Mouse (Mus musculus): ENCODE measurements around the gene Heatr5a. TPM values are rescaled to one million over a fixed set of nuclear protein-coding genes. Genes with fewer than 3 reads are reported as not detected.

The Heatr5a gene
- polyA plus RNA-seq, 1 experiment from 2014 or later: 16.8 TPM

DNA sequence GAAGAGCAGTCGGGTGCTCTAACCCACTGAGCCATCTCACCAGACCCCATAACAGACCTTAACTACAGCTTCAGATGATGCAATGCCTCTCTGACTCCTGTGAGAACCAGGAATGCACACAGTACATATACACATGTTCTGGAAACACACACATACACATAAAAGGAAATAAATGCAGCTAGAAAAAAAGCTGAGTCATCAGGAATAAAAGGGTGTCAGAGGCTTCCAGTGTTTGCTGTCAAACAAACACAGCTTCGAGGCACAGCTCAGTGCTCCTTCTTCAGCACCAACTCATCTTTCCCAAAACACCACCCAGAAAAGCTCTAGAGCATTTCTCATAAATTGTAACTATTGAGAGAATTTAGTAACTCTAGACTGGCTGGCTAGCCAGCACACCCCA is 86.3 kb downstream of the Heatr5a start:
- H3K27me3 ChIP-seq (ENCODE audit: control insufficient read depth, insufficient read depth, low read length): no peaks in the 10 kb centered on the region
- no peak overlapping the region for H3K4me3 ChIP-seq (ENCODE audit: low read depth, low read length)
- no peaks in the 10 kb centered on the region; the same call in 1 of the 2 replicates for H3K36me3 ChIP-seq (ENCODE audit: control insufficient read depth, insufficient read depth, low read length)
- DNase-seq (ENCODE audit: low spot score) (no peak), ATAC-seq (replicated peaks; ENCODE audit: low FRiP score) (no peak)
- H3K4me1 ChIP-seq (replicated peaks; ENCODE audit: control insufficient read depth, insufficient read depth, low read length): no peaks in the 10 kb centered on the region
- WGBS: 96% methylated on average over 2 of the region's 2 CpGs
- H3K27ac ChIP-seq (ENCODE audit: low read depth, low read length): no peak overlapping the region
- H3K9me3 ChIP-seq (ENCODE audit: control insufficient read depth, low read length): no peaks in the 10 kb centered on the region
- H3K4me2 ChIP-seq (ENCODE audit: low read depth, low read length, severe bottlenecking): no peak overlapping the region
- H3K9ac ChIP-seq (ENCODE audit: low read length): no peak overlapping the region

DNA sequence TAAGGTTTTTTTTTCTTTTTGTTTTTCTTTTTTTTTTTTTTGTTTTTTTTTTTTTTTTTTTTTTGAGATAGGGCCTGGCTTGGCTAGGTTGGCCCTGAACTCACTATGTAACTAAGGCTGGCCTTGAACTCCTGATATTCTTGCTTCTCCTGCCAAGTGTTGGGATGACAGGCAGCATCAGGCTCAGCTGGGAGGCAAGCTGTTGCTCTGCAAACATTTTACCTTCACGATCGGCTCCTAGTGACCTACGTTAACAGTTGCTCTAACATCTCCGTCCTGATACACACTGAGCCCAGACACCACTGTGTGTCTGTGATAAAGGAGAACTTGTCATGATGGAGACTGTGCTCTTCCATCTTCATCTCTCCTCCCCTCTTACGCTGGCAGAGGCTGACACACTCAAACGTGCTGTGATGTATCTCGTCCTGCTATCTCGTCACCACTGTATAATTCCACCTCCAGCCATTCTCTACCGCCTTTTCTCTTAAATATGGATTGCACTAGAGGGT is 87.8 kb downstream of the Heatr5a start:
- no peaks in the 10 kb centered on the region for H3K4me1 ChIP-seq (replicated peaks; ENCODE audit: control insufficient read depth, insufficient read depth, low read length)
- 98% methylated on average over 9 of the region's 9 CpGs for WGBS
- H3K4me2 ChIP-seq (ENCODE audit: low read depth, low read length, severe bottlenecking): no peak overlapping the region
- no peaks in the 10 kb centered on the region; the same call in 1 of the 2 replicates for H3K36me3 ChIP-seq (ENCODE audit: control insufficient read depth, insufficient read depth, low read length)
- H3K9me3 ChIP-seq (ENCODE audit: control insufficient read depth, low read length): no peaks in the 10 kb centered on the region
- no peak overlapping the region for H3K27ac ChIP-seq (ENCODE audit: low read depth, low read length)
- no peak for ATAC-seq (replicated peaks; ENCODE audit: low FRiP score)
- DNase-seq (ENCODE audit: low spot score): no peak
- no peak overlapping the region for H3K4me3 ChIP-seq (ENCODE audit: low read depth, low read length)
- H3K9ac ChIP-seq (ENCODE audit: low read length): no peak overlapping the region
- H3K27me3 ChIP-seq (ENCODE audit: control insufficient read depth, insufficient read depth, low read length): no peaks in the 10 kb centered on the region

- no peak overlapping the region for H3K4me2 ChIP-seq (ENCODE audit: low read depth, low read length, severe bottlenecking)
- H3K27ac ChIP-seq (ENCODE audit: low read depth, low read length): no peak overlapping the region
- DNase-seq (ENCODE audit: low spot score) (no peak), ATAC-seq (replicated peaks; ENCODE audit: low FRiP score) (no peak)
- H3K4me1 ChIP-seq (replicated peaks; ENCODE audit: control insufficient read depth, insufficient read depth, low read length): no peaks in the 10 kb centered on the region
- no peaks in the 10 kb centered on the region for H3K27me3 ChIP-seq (ENCODE audit: control insufficient read depth, insufficient read depth, low read length)
- no peak overlapping the region for H3K4me3 ChIP-seq (ENCODE audit: low read depth, low read length)
- WGBS: 87% methylated on average over 6 of the region's 6 CpGs
- no peaks in the 10 kb centered on the region; the same call in 1 of the 2 replicates for H3K36me3 ChIP-seq (ENCODE audit: control insufficient read depth, insufficient read depth, low read length)
- H3K9me3 ChIP-seq (ENCODE audit: control insufficient read depth, low read length): no peaks in the 10 kb centered on the region
- H3K9ac ChIP-seq (ENCODE audit: low read length): no peak overlapping the region
Measured at GRCm38 (mm10) chr12:51882606-51883296, 88.4 kb downstream of the Heatr5a start.

- WGBS: 87% methylated on average over 2 of the region's 2 CpGs
- ATAC-seq (replicated peaks; ENCODE audit: low FRiP score): no peak
Measured at GRCm38 (mm10) chr12:51881775-51882174, 89.3 kb downstream of the Heatr5a start.

GRCm38 (mm10) chr12:51871446-51872144 is 99.5 kb downstream of the Heatr5a start:
- Histone ChIP-seq H3K4me3 (ENCODE audit: low read depth, low read length) (no peak overlapping the region), H3K36me3 (ENCODE audit: control insufficient read depth, insufficient read depth, low read length) (no peaks in the 10 kb centered on the region), H3K9me3 (ENCODE audit: control insufficient read depth, low read length) (no peaks in the 10 kb centered on the region), H3K4me1 (replicated peaks; ENCODE audit: control insufficient read depth, insufficient read depth, low read length) (no peaks in the 10 kb centered on the region), H3K27me3 (ENCODE audit: control insufficient read depth, insufficient read depth, low read length) (no peaks in the 10 kb centered on the region), H3K9ac (ENCODE audit: low read length) (no peak overlapping the region), H3K4me2 (ENCODE audit: low read depth, low read length, severe bottlenecking) (no peak overlapping the region), H3K27ac (ENCODE audit: low read depth, low read length) (no peak overlapping the region)
- no peak for ATAC-seq (replicated peaks; ENCODE audit: low FRiP score)
- 82% methylated on average over 10 of the region's 11 CpGs for whole genome bisulfite sequencing
- no peak for DNase-seq (ENCODE audit: low spot score)

More at GRCm38 (mm10) chr12:51881775-51882174, 89.3 kb downstream of the Heatr5a start:
- H3K4me3 ChIP-seq (ENCODE audit: low read depth, low read length): no peak overlapping the region
- no peaks in the 10 kb centered on the region for H3K4me1 ChIP-seq (replicated peaks; ENCODE audit: control insufficient read depth, insufficient read depth, low read length)
- no peak overlapping the region for H3K4me2 ChIP-seq (ENCODE audit: low read depth, low read length, severe bottlenecking)
- H3K27me3 ChIP-seq (ENCODE audit: control insufficient read depth, insufficient read depth, low read length): no peaks in the 10 kb centered on the region
- no peak for DNase-seq (ENCODE audit: low spot score)
- no peaks in the 10 kb centered on the region for H3K9me3 ChIP-seq (ENCODE audit: control insufficient read depth, low read length)
- no peak overlapping the region for H3K9ac ChIP-seq (ENCODE audit: low read length)
- H3K36me3 ChIP-seq (ENCODE audit: control insufficient read depth, insufficient read depth, low read length): no peaks in the 10 kb centered on the region
- H3K27ac ChIP-seq (ENCODE audit: low read depth, low read length): no peak overlapping the region

DNA sequence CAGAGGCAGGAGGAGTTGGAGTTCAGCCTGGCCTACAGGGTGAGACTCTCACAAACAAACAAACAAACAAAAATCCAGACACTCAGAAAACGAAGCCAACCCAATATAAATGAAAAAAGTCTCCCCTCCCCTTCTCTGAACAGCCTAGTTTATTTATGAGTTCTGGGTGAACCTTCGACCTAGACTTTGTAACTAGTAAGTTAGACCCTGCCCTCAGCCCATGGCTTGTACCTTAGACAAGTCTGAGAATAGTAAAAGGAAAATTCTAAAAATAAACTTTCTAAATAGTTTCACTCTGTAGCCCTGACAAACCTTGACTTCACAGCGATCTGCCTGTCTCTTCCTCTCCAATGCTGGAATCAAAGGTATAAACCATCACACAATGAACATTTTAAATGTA is 101.6 kb downstream of the Heatr5a start:
- no peaks in the 10 kb centered on the region for H3K36me3 ChIP-seq (ENCODE audit: control insufficient read depth, insufficient read depth, low read length)

DNA sequence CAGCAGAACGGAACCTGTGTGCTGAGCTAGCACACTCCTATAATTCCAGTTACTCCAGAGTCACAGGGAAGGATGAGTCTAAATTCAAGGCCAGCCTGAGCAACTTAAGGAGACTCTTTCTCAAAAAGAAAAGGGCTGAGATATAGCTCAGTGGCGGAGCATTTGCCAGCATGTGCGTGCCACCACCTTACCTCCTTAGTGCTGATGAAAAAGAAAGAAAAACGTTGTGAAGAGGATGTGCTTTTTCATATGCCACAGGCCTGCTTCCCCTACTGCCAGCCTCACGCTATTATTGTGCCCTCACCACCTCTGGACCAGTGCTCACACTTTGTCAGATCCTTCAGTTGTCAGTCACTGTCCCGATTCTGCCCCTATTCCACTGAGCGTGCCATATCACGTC is 104.0 kb downstream of the Heatr5a start:
- Histone ChIP-seq H3K9ac (ENCODE audit: low read length) (no peak overlapping the region), H3K4me1 (replicated peaks; ENCODE audit: control insufficient read depth, insufficient read depth, low read length) (peaks cover 12% of the 10 kb centered on the region), H3K27ac (ENCODE audit: low read depth, low read length) (no peak overlapping the region), H3K4me3 (ENCODE audit: low read depth, low read length) (no peak overlapping the region), H3K27me3 (ENCODE audit: control insufficient read depth, insufficient read depth, low read length) (no peaks in the 10 kb centered on the region), H3K36me3 (ENCODE audit: control insufficient read depth, insufficient read depth, low read length) (no peaks in the 10 kb centered on the region), H3K9me3 (ENCODE audit: control insufficient read depth, low read length) (no peaks in the 10 kb centered on the region), H3K4me2 (ENCODE audit: low read depth, low read length, severe bottlenecking) (no peak overlapping the region)
- no peak for DNase-seq (ENCODE audit: low spot score)
- ATAC-seq (replicated peaks; ENCODE audit: low FRiP score): no peak
- 85% methylated on average over 8 of the region's 8 CpGs for WGBS

More for the DNA sequence above, 101.6 kb downstream of the Heatr5a start:
- DNase-seq (ENCODE audit: low spot score): no peak
- Histone ChIP-seq H3K27ac (ENCODE audit: low read depth, low read length) (no peak overlapping the region), H3K27me3 (ENCODE audit: control insufficient read depth, insufficient read depth, low read length) (no peaks in the 10 kb centered on the region), H3K9me3 (ENCODE audit: control insufficient read depth, low read length) (no peaks in the 10 kb centered on the region), H3K4me2 (ENCODE audit: low read depth, low read length, severe bottlenecking) (no peak overlapping the region), H3K4me1 (replicated peaks; ENCODE audit: control insufficient read depth, insufficient read depth, low read length) (peaks cover 12% of the 10 kb centered on the region), H3K4me3 (ENCODE audit: low read depth, low read length) (no peak overlapping the region), H3K9ac (ENCODE audit: low read length) (no peak overlapping the region)
- WGBS: 82% methylated on average over 3 of the region's 3 CpGs
- no peak for ATAC-seq (replicated peaks; ENCODE audit: low FRiP score)

GRCm38 (mm10) chr12:51866226-51866910 is 104.8 kb downstream of the Heatr5a start:
- peak overlapping the region; percentile 18; the same call in 1 of the 2 replicates for H3K4me2 ChIP-seq (ENCODE audit: low read depth, low read length, severe bottlenecking)
- no peak for DNase-seq (ENCODE audit: low spot score)
- H3K36me3 ChIP-seq (ENCODE audit: control insufficient read depth, insufficient read depth, low read length): no peaks in the 10 kb centered on the region
- no peak overlapping the region for H3K4me3 ChIP-seq (ENCODE audit: low read depth, low read length)
- WGBS: 62% methylated on average over 13 of the region's 13 CpGs
- peak overlapping the region; percentile 53; the same call in 1 of the 2 replicates for H3K27ac ChIP-seq (ENCODE audit: low read depth, low read length)
- peak; percentile 53 for ATAC-seq (replicated peaks; ENCODE audit: low FRiP score)
- peaks cover 12% of the 10 kb centered on the region for H3K4me1 ChIP-seq (replicated peaks; ENCODE audit: control insufficient read depth, insufficient read depth, low read length)
- H3K9ac ChIP-seq (ENCODE audit: low read length): no peak overlapping the region
- H3K27me3 ChIP-seq (ENCODE audit: control insufficient read depth, insufficient read depth, low read length): no peaks in the 10 kb centered on the region
- no peaks in the 10 kb centered on the region for H3K9me3 ChIP-seq (ENCODE audit: control insufficient read depth, low read length)
